Mouse (Mus musculus) liver, embryonic 14.5 days (tissue): ENCODE measurements around the gene Slc9a8.

Experiments used
- CTCF ChIP-seq: IDR thresholded peaks from 2 replicates; pipeline ENCODE4 v1.5.1; 2016; ENCODE audit warnings: antibody characterized with exemption, low read depth, control low read depth
- EP300 ChIP-seq: IDR thresholded peaks from 2 replicates; pipeline ENCODE4 v1.6.1; 2016; ENCODE audit warnings: antibody characterized with exemption, low read depth

DNA sequence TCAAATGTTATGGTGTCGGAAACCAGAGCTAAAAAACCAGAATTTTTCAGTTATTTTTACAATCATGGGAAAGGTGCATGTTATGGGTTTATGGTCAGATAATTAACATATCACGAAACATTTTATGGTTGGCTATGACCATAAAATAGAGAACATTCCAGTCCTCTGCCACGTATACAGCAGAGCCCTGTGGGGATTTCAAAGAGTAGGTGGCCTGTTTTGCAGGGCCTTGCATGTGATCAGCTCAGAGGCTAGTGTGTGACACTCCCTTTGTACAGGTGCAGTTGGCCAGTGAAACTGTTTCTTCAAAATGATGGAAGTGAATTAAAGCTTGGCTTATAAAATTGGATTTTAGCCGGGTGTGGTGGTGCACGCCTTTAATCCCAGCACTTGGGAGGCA is 42.3 kb downstream of the Slc9a8 start:
- TF ChIP-seq CTCF (no peak), EP300 (no peak)
